Mouse (Mus musculus): Measurements from ENCODE around the gene Trim16. TPM values are rescaled to one million over a fixed set of nuclear protein-coding genes. Genes with fewer than 3 reads are reported as not detected.

The Trim16 gene
- total and polyA plus RNA-seq, 3 experiments = 4.0 to 7.4 (median 6.5) TPM

- H3K27me3 ChIP-seq (ENCODE audit: control insufficient read depth, insufficient read depth, low read length) = no peaks in the 10 kb centered on the region
- H3K4me3 ChIP-seq = no peak overlapping the region
- no peak for DNase-seq
- H3K36me3 ChIP-seq (ENCODE audit: control insufficient read depth, insufficient read depth, low read length) = no peaks in the 10 kb centered on the region
- 76% methylated on average over 9 of the region's 9 CpGs for WGBS
- H3K27ac ChIP-seq = no peak overlapping the region
- TF ChIP-seq POLR2A (IDR thresholded peaks at IDR 0.05; ENCODE audit: insufficient read depth, low read depth, low read length) = no peak
- TF ChIP-seq CTCF (IDR thresholded peaks at IDR 0.05) = no peak
- no peak for TF ChIP-seq EP300 (IDR thresholded peaks at IDR 0.05; ENCODE audit: insufficient read depth, low read depth, low read length)
- intact Hi-C loops (cut with DNase I) = no loop called here
- peaks cover 2% of the 10 kb centered on the region; the same call in 1 of the 2 replicates for H3K79me2 ChIP-seq (replicated peaks; ENCODE audit: control insufficient read depth, insufficient read depth, low read length)
- no peak overlapping the region for H3K9ac ChIP-seq (ENCODE audit: low read depth, low read length)
- peaks cover 7% of the 10 kb centered on the region for H3K4me1 ChIP-seq (ENCODE audit: control insufficient read depth, insufficient read depth, low read length)
Measured at GRCm38 (mm10) chr11:62825222-62826105, 5.4 kb downstream of the Trim16 start.

- no peaks in the 10 kb centered on the region for H3K36me3 ChIP-seq (ENCODE audit: control insufficient read depth, insufficient read depth, low read length)
- H3K27me3 ChIP-seq (ENCODE audit: control insufficient read depth, insufficient read depth, low read length) = no peaks in the 10 kb centered on the region
- peaks cover 2% of the 10 kb centered on the region; the same call in 1 of the 2 replicates for H3K79me2 ChIP-seq (replicated peaks; ENCODE audit: control insufficient read depth, insufficient read depth, low read length)
- no peak for DNase-seq
- no peak overlapping the region for H3K27ac ChIP-seq
- no peak for TF ChIP-seq POLR2A (IDR thresholded peaks at IDR 0.05; ENCODE audit: insufficient read depth, low read depth, low read length)
- no peak for TF ChIP-seq EP300 (IDR thresholded peaks at IDR 0.05; ENCODE audit: insufficient read depth, low read depth, low read length)
- TF ChIP-seq CTCF (IDR thresholded peaks at IDR 0.05) = no peak
- 78% methylated on average over 6 of the region's 6 CpGs for WGBS
- H3K4me1 ChIP-seq (ENCODE audit: control insufficient read depth, insufficient read depth, low read length) = peaks cover 7% of the 10 kb centered on the region
- H3K9ac ChIP-seq (ENCODE audit: low read depth, low read length) = no peak overlapping the region
- no peak overlapping the region for H3K4me3 ChIP-seq
- intact Hi-C loops (cut with DNase I) = no loop called here
Measured at GRCm38 (mm10) chr11:62826106-62826733, 6.2 kb downstream of the Trim16 start.

- Histone ChIP-seq H3K27me3 (ENCODE audit: control insufficient read depth, insufficient read depth, low read length) (no peaks in the 10 kb centered on the region), H3K79me2 (replicated peaks; ENCODE audit: control insufficient read depth, insufficient read depth, low read length) (peaks cover 2% of the 10 kb centered on the region; the same call in 1 of the 2 replicates), H3K4me1 (ENCODE audit: control insufficient read depth, insufficient read depth, low read length) (peaks cover 7% of the 10 kb centered on the region), H3K36me3 (ENCODE audit: control insufficient read depth, insufficient read depth, low read length) (no peaks in the 10 kb centered on the region), H3K27ac (no peak overlapping the region), H3K4me3 (no peak overlapping the region), H3K9ac (ENCODE audit: low read depth, low read length) (no peak overlapping the region)
- TF ChIP-seq POLR2A (IDR thresholded peaks at IDR 0.05; ENCODE audit: insufficient read depth, low read depth, low read length) (no peak), EP300 (IDR thresholded peaks at IDR 0.05; ENCODE audit: insufficient read depth, low read depth, low read length) (no peak), CTCF (IDR thresholded peaks at IDR 0.05) (no peak)
- 96% methylated on average over 4 of the region's 4 CpGs for WGBS
- intact Hi-C loops (cut with DNase I) = no loop called here
- no peak for DNase-seq
Measured at GRCm38 (mm10) chr11:62827135-62827534, 7.1 kb downstream of the Trim16 start.

GRCm38 (mm10) chr11:62827911-62828310 lies 7.9 kb downstream of the Trim16 start:
- H3K9ac ChIP-seq (ENCODE audit: low read depth, low read length) = no peak overlapping the region
- H3K27ac ChIP-seq = no peak overlapping the region
- peaks cover 5% of the 10 kb centered on the region for H3K4me1 ChIP-seq (ENCODE audit: control insufficient read depth, insufficient read depth, low read length)
- intact Hi-C loops (cut with DNase I) = no loop called here
- no peaks in the 10 kb centered on the region for H3K27me3 ChIP-seq (ENCODE audit: control insufficient read depth, insufficient read depth, low read length)
- no peak for DNase-seq
- TF ChIP-seq CTCF (IDR thresholded peaks at IDR 0.05) = no peak
- no peak for TF ChIP-seq EP300 (IDR thresholded peaks at IDR 0.05; ENCODE audit: insufficient read depth, low read depth, low read length)
- no peak for TF ChIP-seq POLR2A (IDR thresholded peaks at IDR 0.05; ENCODE audit: insufficient read depth, low read depth, low read length)
- H3K4me3 ChIP-seq = no peak overlapping the region
- peaks cover 2% of the 10 kb centered on the region; the same call in 1 of the 2 replicates for H3K79me2 ChIP-seq (replicated peaks; ENCODE audit: control insufficient read depth, insufficient read depth, low read length)
- no peaks in the 10 kb centered on the region for H3K36me3 ChIP-seq (ENCODE audit: control insufficient read depth, insufficient read depth, low read length)
- WGBS = 76% methylated on average over 3 of the region's 3 CpGs

GRCm38 (mm10) chr11:62830387-62830786 lies 10.4 kb downstream of the Trim16 start:
- no peak for TF ChIP-seq POLR2A (IDR thresholded peaks at IDR 0.05; ENCODE audit: insufficient read depth, low read depth, low read length)
- no peak for TF ChIP-seq CTCF (IDR thresholded peaks at IDR 0.05)
- TF ChIP-seq EP300 (IDR thresholded peaks at IDR 0.05; ENCODE audit: insufficient read depth, low read depth, low read length) = no peak
- intact Hi-C loops (cut with DNase I) = no loop called here
- WGBS = 93% methylated on average over 2 of the region's 2 CpGs

GRCm38 (mm10) chr11:62831906-62832305 lies 11.9 kb downstream of the Trim16 start:
- Histone ChIP-seq H3K4me3 (no peak overlapping the region), H3K79me2 (replicated peaks; ENCODE audit: control insufficient read depth, insufficient read depth, low read length) (no peaks in the 10 kb centered on the region), H3K27ac (no peak overlapping the region), H3K9ac (ENCODE audit: low read depth, low read length) (no peak overlapping the region), H3K27me3 (ENCODE audit: control insufficient read depth, insufficient read depth, low read length) (no peaks in the 10 kb centered on the region), H3K36me3 (ENCODE audit: control insufficient read depth, insufficient read depth, low read length) (no peaks in the 10 kb centered on the region), H3K4me1 (ENCODE audit: control insufficient read depth, insufficient read depth, low read length) (no peaks in the 10 kb centered on the region)
- intact Hi-C loops (cut with DNase I) = no loop called here
- no peak for TF ChIP-seq CTCF (IDR thresholded peaks at IDR 0.05)
- TF ChIP-seq POLR2A (IDR thresholded peaks at IDR 0.05; ENCODE audit: insufficient read depth, low read depth, low read length) = no peak
- no peak for TF ChIP-seq EP300 (IDR thresholded peaks at IDR 0.05; ENCODE audit: insufficient read depth, low read depth, low read length)
- DNase-seq = no peak

More at GRCm38 (mm10) chr11:62830387-62830786, 10.4 kb downstream of the Trim16 start:
- Histone ChIP-seq H3K79me2 (replicated peaks; ENCODE audit: control insufficient read depth, insufficient read depth, low read length) (no peaks in the 10 kb centered on the region; the same call in 1 of the 2 replicates), H3K27ac (no peak overlapping the region), H3K36me3 (ENCODE audit: control insufficient read depth, insufficient read depth, low read length) (no peaks in the 10 kb centered on the region), H3K9ac (ENCODE audit: low read depth, low read length) (no peak overlapping the region), H3K27me3 (ENCODE audit: control insufficient read depth, insufficient read depth, low read length) (no peaks in the 10 kb centered on the region), H3K4me3 (no peak overlapping the region), H3K4me1 (ENCODE audit: control insufficient read depth, insufficient read depth, low read length) (peaks cover 4% of the 10 kb centered on the region)
- DNase-seq = no peak

Data from heart, adult 2 months (tissue).